10 mouse cellular contexts compared by ENCODE assay signal in genomic region chr9:106158037-106158491, GRCm38 (mm10). TPM values are rescaled to one million over a fixed set of nuclear protein-coding genes. Genes with fewer than 3 reads are reported as not detected.
A peak's percentile ranks its signal among the peaks of the same experiment; 100 is the strongest.
DNase-seq lines count a peak whose midpoint lies in the region; ATAC-seq and TF ChIP-seq lines count a peak whose summit lies in the region.
"Had no signal": no experiment of that assay in that cellular context is flagged by ENCODE, and none has a peak within 500 bp of the region (broad histone marks: within the 10 kb centered on the region; RNA-seq: fewer than 3 reads in every experiment).

Gene Glyctk (minus strand): TSS chr9:106158138.

- no peaks in the 10 kb centered on the region for H3K27me3 ChIP-seq in midbrain, embryonic 11.5 days (ENCODE audit: control insufficient read depth, insufficient read depth, low read length)
- no peaks in the 10 kb centered on the region for H3K27me3 ChIP-seq in midbrain, postnatal 0 days (ENCODE audit: insufficient read depth, low read length)
- no peaks in the 10 kb centered on the region for H3K27me3 ChIP-seq in small intestine, adult 2 months (ENCODE audit: control insufficient read depth, insufficient read depth, low read length)
- H3K27me3 ChIP-seq: embryonic facial prominence, embryonic 13.5 days had no signal

- H3K9me3 ChIP-seq in midbrain, embryonic 11.5 days (ENCODE audit: control insufficient read depth, low read length), result no peaks in the 10 kb centered on the region
- no peaks in the 10 kb centered on the region for H3K9me3 ChIP-seq in midbrain, postnatal 0 days (ENCODE audit: low read length)
- H3K9me3 ChIP-seq: embryonic facial prominence, embryonic 13.5 days had no signal

- H3K4me3 ChIP-seq in midbrain, embryonic 11.5 days (ENCODE audit: low read depth, low read length), result no peak within 1 kb of the TSS
- H3K4me3 ChIP-seq in midbrain, postnatal 0 days (ENCODE audit: low read depth, low read length), result no peak within 1 kb of the TSS
- H3K4me3 ChIP-seq in small intestine, adult 2 months (ENCODE audit: low read depth, low read length), result peak within 1 kb of the TSS; percentile 34

- TF ChIP-seq CTCF in midbrain, postnatal 0 days (IDR thresholded peaks at IDR 0.05), result no peak
- TF ChIP-seq CTCF in small intestine, adult 2 months (IDR thresholded peaks at IDR 0.05; ENCODE audit: extremely low read depth, insufficient read length, insufficient replicate concordance, low read depth, low read length), result no peak

- H3K27ac ChIP-seq in midbrain, embryonic 11.5 days (ENCODE audit: low read depth, low read length), result no peak within 1 kb of the TSS
- H3K27ac ChIP-seq in midbrain, postnatal 0 days (ENCODE audit: low read depth, low read length), result no peak within 1 kb of the TSS
- H3K27ac ChIP-seq in small intestine, adult 2 months (ENCODE audit: insufficient read depth, low read depth, low read length), result peak within 1 kb of the TSS; percentile 30
- H3K27ac ChIP-seq: embryonic facial prominence, embryonic 13.5 days had no signal

- TF ChIP-seq POLR2A in small intestine, adult 2 months (IDR thresholded peaks at IDR 0.05; ENCODE audit: low read depth, low read length), result no peak

- no peak for ATAC-seq in midbrain, embryonic 11.5 days (ENCODE audit: low FRiP score)
- no peak for ATAC-seq in midbrain, postnatal 0 days (ENCODE audit: low FRiP score)
- ATAC-seq in CD4-positive, CD25-positive, alpha-beta regulatory T cell, adult 4 months, result no peak

- peaks cover 5% of the 10 kb centered on the region; the same call in 1 of the 2 replicates for H3K4me1 ChIP-seq in midbrain, embryonic 11.5 days (ENCODE audit: control insufficient read depth, insufficient read depth, low read length)
- H3K4me1 ChIP-seq in midbrain, postnatal 0 days (ENCODE audit: insufficient read depth, low read length), result no peaks in the 10 kb centered on the region; the same call in 1 of the 2 replicates
- H3K4me1 ChIP-seq in small intestine, adult 2 months (ENCODE audit: control insufficient read depth, insufficient read depth, insufficient read length, low read length), result peaks cover 24% of the 10 kb centered on the region

- H3K4me2 ChIP-seq in midbrain, embryonic 11.5 days, result no peak within 1 kb of the TSS
- H3K4me2 ChIP-seq in midbrain, postnatal 0 days (ENCODE audit: low read depth, low read length, poor library complexity, severe bottlenecking), result no peak within 1 kb of the TSS

- no peak within 1 kb of the TSS for H3K9ac ChIP-seq in midbrain, embryonic 11.5 days (ENCODE audit: low read length)
- H3K9ac ChIP-seq in midbrain, postnatal 0 days (replicated peaks; ENCODE audit: low read length, poor library complexity, severe bottlenecking), result no peak within 1 kb of the TSS
- H3K9ac ChIP-seq: embryonic facial prominence, embryonic 13.5 days had no signal

- DNase-seq in adrenal gland, postnatal 10 days, result no peak
- DNase-seq in adrenal gland, adult 8-10 months, result no peak
- DNase-seq in midbrain, embryonic 11.5 days (ENCODE audit: low spot score, missing footprints), result peak; percentile 86
- no peak for DNase-seq in midbrain, postnatal 0 days (ENCODE audit: low spot score)
- peak; percentile 28 to 56 for DNase-seq in kidney, postnatal 4 days
- DNase-seq in neural tube, embryonic 10.5 days (ENCODE audit: extremely low spot score, low spot score), result no peak
- DNase-seq: cerebellum, postnatal 10 days had no signal

- 0 out of 2 replicates have a peak, but pooled peaks cover 2% of the 10 kb centered on the region for H3K36me3 ChIP-seq in midbrain, embryonic 11.5 days (ENCODE audit: control insufficient read depth, insufficient read depth, low read length)
- 0 out of 2 replicates have a peak, but pooled peaks cover 4% of the 10 kb centered on the region for H3K36me3 ChIP-seq in midbrain, postnatal 0 days (ENCODE audit: insufficient read depth, low read length)
- no peaks in the 10 kb centered on the region for H3K36me3 ChIP-seq in small intestine, adult 2 months (ENCODE audit: control insufficient read depth, insufficient read depth, low read length)
- H3K36me3 ChIP-seq: embryonic facial prominence, embryonic 13.5 days had no signal

- 88% methylated on average over 6 of the region's 6 CpGs for WGBS in midbrain, embryonic 11.5 days
- WGBS in midbrain, postnatal 0 days, result 79% methylated on average over 6 of the region's 6 CpGs
- 47% methylated on average over 6 of the region's 6 CpGs for WGBS in small intestine, adult 2 months

RNA-seq across cellular contexts. Expression of gene Glyctk, which starts in this region (rescaled TPM):
- total RNA-seq in adrenal gland, postnatal 10 days (2021), result 10 to 100 TPM; 15.7 to 23.2 TPM
- 1 to 10 TPM; 1.9 to 5.4 (median 3.0) TPM for total RNA-seq in adrenal gland, adult 8-10 months (2022)
- polyA plus RNA-seq in midbrain, embryonic 11.5 days (2014; fragmentation: Nextera tagmentation; extraction: Ambion mirVana), result 5.6 and 6.3 TPM in 2 replicates
- total RNA-seq in midbrain, postnatal 0 days (2014; rRNA removed), result 0.66 and 0.94 TPM in 2 replicates
- polyA plus RNA-seq in midbrain, postnatal 0 days (2015; fragmentation: Nextera tagmentation; extraction: Ambion mirVana), result 0.75 and 0.90 TPM in 2 replicates
- polyA plus RNA-seq in small intestine, adult 2 months (2012; rRNA removed), result 11.7 and 20.9 TPM in 2 replicates
- 1 to 10 TPM; 2.3 to 5.1 TPM for polyA plus RNA-seq in CD4-positive, CD25-positive, alpha-beta regulatory T cell, adult 4 months (2017; shearing (Covaris generic))

Comparison
In these comparisons a context has a peak if more than half of its experiments do, and no peak if none do; other contexts are left out.
1. DNase-seq: peak in midbrain, embryonic 11.5 days (single experiment) and kidney, postnatal 4 days (2 of 2); none in adrenal gland, postnatal 10 days (single experiment), adrenal gland, adult 8-10 months (single experiment), midbrain, postnatal 0 days (single experiment) and neural tube, embryonic 10.5 days (single experiment).